Mouse (Mus musculus) adrenal gland, postnatal 14 days (tissue): ENCODE data around the gene Sipa1l3. TPM values are rescaled to one million over a fixed set of nuclear protein-coding genes. Genes with fewer than 3 reads are reported as not detected.

Experiments
- DNase-seq: peaks from one replicate; pipeline ENCODE4 v3.0.0; 2021; ENCODE audit warnings: mixed read lengths
- total RNA-seq: library from RNA; stranded (reverse); gene quantifications from 2 replicates; pipeline ENCODE4 v1.2.3, GENCODE M21; 2021

Sipa1l3 gene
- total RNA-seq, 1 experiment from 2014 or later: 29.2 TPM

- no peak for DNase-seq
Measured at GRCm38 (mm10) chr7:29480183-29480582, 38.3 kb downstream of the Sipa1l3 start.

- DNase-seq: no peak
Measured at GRCm38 (mm10) chr7:29475005-29475404, 43.4 kb downstream of the Sipa1l3 start.

GRCm38 (mm10) chr7:29471309-29471708 is 47.1 kb downstream of the Sipa1l3 start:
- DNase-seq: no peak

- no peak for DNase-seq
Measured at GRCm38 (mm10) chr7:29469602-29470344, 48.7 kb downstream of the Sipa1l3 start.

- no peak for DNase-seq
Measured at GRCm38 (mm10) chr7:29468593-29468992, 49.8 kb downstream of the Sipa1l3 start.

- DNase-seq: no peak
Measured at GRCm38 (mm10) chr7:29466585-29466984, 51.9 kb downstream of the Sipa1l3 start.

- no peak for DNase-seq
Measured at GRCm38 (mm10) chr7:29465736-29466135, 52.7 kb downstream of the Sipa1l3 start.

- no peak for DNase-seq
Measured at GRCm38 (mm10) chr7:29462820-29463219, 55.6 kb downstream of the Sipa1l3 start.

- no peak for DNase-seq
Measured at GRCm38 (mm10) chr7:29462178-29462577, 56.3 kb downstream of the Sipa1l3 start.

GRCm38 (mm10) chr7:29461557-29461956 is 56.9 kb downstream of the Sipa1l3 start:
- DNase-seq: no peak

GRCm38 (mm10) chr7:29458889-29459740 is 59.3 kb downstream of the Sipa1l3 start:
- no peak for DNase-seq

- DNase-seq: peak; percentile 44
Measured at GRCm38 (mm10) chr7:29457772-29458171, 60.7 kb downstream of the Sipa1l3 start.

- DNase-seq: no peak
Measured at GRCm38 (mm10) chr7:29456716-29457115, 61.7 kb downstream of the Sipa1l3 start.

GRCm38 (mm10) chr7:29455591-29455990 is 62.9 kb downstream of the Sipa1l3 start:
- DNase-seq: no peak

- no peak for DNase-seq
Measured at GRCm38 (mm10) chr7:29454965-29455364, 63.5 kb downstream of the Sipa1l3 start.

GRCm38 (mm10) chr7:29452991-29453741 is 65.3 kb downstream of the Sipa1l3 start:
- DNase-seq: peak; percentile 70

- DNase-seq: peak; percentile 38
Measured at GRCm38 (mm10) chr7:29452381-29452780, 66.1 kb downstream of the Sipa1l3 start.

GRCm38 (mm10) chr7:29450175-29450574 is 68.3 kb downstream of the Sipa1l3 start:
- peak; percentile 87 for DNase-seq

GRCm38 (mm10) chr7:29448830-29449229 is 69.6 kb downstream of the Sipa1l3 start:
- DNase-seq: no peak

GRCm38 (mm10) chr7:29447147-29447829 is 71.2 kb downstream of the Sipa1l3 start:
- no peak for DNase-seq

- DNase-seq: no peak
Measured at GRCm38 (mm10) chr7:29446156-29446555, 72.3 kb downstream of the Sipa1l3 start.

- peak; percentile 34 for DNase-seq
Measured at GRCm38 (mm10) chr7:29444527-29444926, 73.9 kb downstream of the Sipa1l3 start.
